Mouse (Mus musculus) kidney, adult 2 months (tissue): ENCODE measurements at regions not wholly inside any gene's neighbourhood (a gene's known extent, or its start where the extent isn't known, plus 50 kb on each side); places are given as distances from the start of the nearest gene placed in this dataset.

Experiments
- CTCF ChIP-seq: fragments of 200-500 bp; conservative IDR thresholded peaks from 2 replicates; pipeline ENCODE4 v1.5.1; 2011; ENCODE audit warnings: low read depth, mild to moderate bottlenecking, control low read depth, low read length, moderate library complexity, mixed read lengths; ENCODE audit not compliant: insufficient read depth, insufficient read length
- POLR2A ChIP-seq: fragments of 200-500 bp; IDR thresholded peaks from one replicate; pipeline ENCODE4 v1.6.1; 2011; ENCODE audit warnings: low read depth, low read length, control low read depth

GRCm38 (mm10) chr3:58267606-58268325, 146.7 kb upstream of the Tsc22d2 start:
- no peak for TF ChIP-seq CTCF
- no peak for TF ChIP-seq POLR2A
